Mouse (Mus musculus) 3T3-L1 (cell line): ENCODE results near the gene Cyp3a13.
"Not testable (repeated sequence)": the region's sequence is repeated elsewhere in the genome, so short reads cannot be mapped to it uniquely, and the experiment has no call there.

Experiments used
- DNase-seq: peaks from one replicate; pipeline ENCODE4 v3.0.0-alpha.2; 2015; ENCODE audit warnings: low read depth, low spot score

Cyp3a13 gene

DNA sequence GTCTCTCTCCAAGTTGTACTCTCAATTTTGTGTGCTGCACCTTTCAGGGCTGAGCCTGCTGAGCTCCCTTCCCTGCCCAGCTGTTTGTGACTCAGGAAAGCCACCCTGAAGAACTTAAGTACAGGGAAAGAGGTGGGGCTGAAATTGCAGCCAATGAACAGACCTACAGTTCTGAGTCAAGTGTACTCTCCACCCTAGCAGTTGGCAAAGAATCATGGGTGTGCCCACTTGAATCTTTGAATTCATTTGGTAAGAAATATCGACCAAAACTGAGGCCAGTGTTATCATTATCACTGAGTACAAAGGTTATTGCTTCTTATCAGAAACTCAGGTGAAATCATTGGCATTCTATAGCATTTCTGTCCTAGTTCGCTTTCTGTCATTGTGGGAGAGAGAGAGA is at the start of gene Cyp3a13:
TSS of gene Cyp3a13 (minus strand) at position 88 of the 400 bp plus-strand sequence.
- DNase-seq, result peak; percentile 81

DNA sequence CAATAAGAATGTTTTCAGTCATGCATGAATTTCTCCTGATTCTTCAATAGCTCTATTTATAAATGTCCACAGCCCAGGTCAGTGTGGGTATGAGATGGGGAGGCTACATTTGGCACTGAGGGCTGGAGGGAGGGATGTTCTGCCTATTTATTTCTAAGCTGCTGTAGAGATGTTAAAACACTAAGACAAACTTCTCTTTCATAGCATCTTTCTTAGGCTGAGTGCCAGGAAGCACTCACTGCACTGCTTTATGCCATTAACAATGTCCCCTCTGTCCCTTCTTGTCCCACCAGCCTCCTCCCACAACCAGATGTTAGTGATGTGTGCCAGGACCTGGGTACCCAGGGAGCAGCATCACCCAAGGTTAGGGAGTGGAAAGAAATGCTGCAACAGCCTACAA is 45.1 kb upstream of the Cyp3a13 start:
- no peak for DNase-seq

DNA sequence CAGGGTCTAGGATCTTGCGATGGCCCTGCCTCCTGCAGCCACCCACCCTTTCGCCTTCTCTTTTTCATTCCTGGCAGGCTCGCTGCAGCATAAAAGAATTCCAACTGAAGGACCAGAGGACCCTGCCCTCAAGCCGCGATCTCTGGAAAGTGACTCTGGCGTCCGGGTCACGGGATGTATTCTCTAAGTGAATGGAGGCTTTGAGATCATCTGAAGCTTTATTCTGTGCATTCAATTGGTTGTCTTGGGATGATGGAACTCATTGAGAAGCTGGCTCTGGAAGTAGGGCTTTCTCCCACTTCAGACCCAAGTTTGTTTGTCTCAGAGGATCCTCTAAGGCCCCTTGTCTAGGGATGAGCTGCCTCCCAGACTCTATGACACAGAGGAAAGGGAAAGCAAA is 41.5 kb upstream of the Cyp3a13 start, which contains the start of gene Gjc3:
TSS of gene Gjc3 (minus strand) at position 154 of the 400 bp plus-strand sequence.
- no peak for DNase-seq

DNA sequence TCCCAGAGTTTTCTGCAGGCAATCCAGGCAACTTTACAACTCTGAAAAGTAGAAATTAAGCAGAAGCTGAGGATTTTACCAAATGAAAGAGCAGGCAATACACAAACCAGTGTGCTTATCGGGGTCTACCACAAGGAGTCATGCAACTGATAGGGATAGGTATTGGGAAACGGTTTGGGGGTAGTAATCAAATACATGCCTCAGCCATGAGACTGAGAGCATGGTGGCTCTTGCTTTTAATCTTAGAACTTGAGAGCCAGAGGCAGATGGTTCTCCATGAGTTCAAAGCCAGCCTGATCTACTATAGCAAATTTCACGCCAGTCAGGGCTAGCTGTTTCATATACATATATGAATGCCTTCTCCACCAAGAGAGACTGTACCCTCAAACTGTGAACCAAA is 35.0 kb upstream of the Cyp3a13 start:
- no peak for DNase-seq

DNA sequence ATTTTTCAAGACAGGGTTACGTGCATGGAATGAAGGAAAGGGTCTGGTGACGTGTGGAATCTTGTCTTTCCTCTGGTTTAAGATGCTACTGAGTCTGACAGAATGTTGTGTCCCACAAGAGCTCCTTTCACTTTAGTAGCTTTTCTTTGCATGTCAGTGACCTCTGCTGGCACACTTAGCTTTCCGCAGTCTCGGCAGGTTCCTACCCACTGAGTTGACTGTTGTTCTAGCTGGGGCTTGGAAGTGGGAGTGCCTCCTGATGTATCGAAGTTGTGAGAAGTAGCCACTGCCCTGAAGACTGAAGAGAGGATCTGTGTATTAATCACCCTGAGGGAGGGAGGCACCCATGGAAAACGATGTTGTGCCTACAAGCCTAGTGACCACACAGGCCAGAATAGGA is 29.8 kb upstream of the Cyp3a13 start:
- DNase-seq, result peak; percentile 61

DNA sequence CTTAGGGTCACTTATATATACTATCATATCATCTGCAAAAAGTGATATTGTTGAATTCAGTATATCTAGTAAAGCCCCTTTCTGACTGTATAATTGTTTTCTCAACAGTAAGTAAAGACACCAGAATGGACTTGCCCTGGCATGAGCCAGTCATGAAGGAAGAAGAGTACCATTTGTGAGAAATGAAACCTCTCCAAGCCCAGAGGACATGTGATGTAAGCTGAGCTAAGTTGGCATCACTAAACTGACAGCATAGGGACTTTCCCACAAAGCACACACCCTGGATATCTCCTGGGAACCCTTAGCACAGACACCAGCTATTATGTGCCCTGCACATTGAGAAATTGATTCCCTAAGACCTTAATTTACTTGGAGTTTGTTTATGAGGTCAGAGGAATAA is 25.9 kb upstream of the Cyp3a13 start:
- DNase-seq, result peak; percentile 27

DNA sequence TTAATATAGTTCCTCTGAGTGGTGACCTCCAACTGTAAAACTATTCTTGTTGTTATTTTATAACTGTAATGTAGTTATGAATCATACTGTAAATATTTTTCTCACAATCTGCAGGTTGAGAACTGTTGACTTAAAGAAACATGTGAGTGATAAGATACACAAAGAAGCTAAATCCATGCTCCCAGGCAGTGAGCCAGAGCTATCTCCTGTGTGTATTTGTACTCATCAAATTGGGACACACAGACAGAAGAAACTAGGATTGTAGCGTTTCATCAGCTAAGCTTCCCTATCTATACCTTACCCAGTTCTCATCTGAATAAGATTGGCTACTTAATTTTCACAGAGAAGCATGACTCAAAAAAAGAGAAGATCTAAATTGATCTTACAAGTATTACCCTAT is 21.7 kb upstream of the Cyp3a13 start:
- peak; percentile 45 for DNase-seq

DNA sequence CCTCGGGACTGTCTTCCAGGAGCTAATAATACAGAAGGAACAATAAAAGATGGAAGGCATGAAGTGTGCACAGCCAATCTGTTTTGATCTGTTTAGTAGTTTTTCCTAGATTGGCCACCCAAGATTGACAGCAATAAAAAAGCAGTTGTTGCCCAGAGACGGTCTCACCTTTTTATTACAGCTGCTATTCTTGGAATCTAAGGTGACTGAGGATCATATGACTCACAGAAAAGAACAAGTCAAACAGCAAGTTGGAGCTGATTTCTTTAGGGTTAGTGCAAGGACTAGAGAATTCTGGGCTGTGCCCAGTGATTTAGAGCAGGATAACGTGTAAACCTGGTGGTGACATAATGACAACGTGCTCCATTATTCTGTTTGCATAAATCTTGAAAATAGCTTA is 19.5 kb upstream of the Cyp3a13 start:
- DNase-seq, result no peak

DNA sequence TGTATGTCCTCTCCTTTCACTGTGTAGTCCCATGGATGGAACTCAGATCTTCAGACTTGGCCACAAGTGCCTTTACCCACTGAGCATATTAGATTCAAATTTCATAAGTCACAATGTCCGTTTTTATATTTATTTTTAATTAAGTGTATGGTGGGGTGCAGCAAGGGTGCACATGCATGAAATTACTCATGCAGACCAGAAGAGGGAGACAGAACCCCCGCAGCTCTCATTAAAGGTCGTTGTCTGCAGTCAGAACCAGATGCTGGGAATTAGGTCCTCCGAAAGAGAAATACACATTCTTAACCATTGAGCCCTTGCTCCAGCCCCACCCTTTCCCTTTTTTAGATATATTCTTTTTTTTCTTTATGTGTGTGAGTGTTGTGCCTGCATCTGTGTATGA is 15.8 kb upstream of the Cyp3a13 start:
- no peak for DNase-seq

DNA sequence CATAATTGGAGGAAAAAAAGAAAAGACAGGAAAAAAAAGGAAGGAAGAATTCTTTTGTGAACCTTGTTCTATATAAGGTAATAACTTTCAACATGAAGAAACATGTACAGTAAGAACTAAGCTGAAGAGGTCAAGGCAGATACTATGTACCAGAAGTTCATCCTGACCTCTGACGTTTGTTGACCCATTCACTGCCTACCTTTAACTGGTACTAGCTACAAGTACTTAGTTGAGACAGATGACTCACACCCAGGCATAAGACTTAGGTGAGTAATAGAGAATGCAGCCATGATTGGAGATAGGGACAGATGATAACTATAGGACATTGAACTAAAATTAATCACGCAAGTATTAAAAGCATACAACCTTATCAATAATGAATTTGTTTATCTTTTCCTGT is 15.1 kb upstream of the Cyp3a13 start:
- DNase-seq, result no peak

DNA sequence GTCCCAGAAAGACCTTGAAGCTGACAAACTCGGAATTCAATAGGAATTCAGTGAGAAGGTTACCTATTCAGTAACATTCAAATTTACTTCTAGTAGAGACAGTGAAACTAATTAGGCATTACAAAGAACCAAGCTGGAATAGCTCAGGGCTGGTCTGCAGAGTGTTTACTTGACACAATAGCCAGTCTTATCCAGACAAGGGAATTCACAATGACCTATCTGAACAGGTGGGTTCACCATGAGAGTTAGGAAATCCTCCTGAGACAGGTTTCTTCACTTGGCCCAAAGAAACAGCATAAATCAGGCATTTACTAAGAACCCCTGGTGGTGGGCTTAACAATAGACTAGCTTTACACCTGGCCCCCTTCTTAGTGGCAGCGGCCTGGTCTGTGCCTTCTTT is 12.5 kb upstream of the Cyp3a13 start:
- not testable (repeated sequence) for DNase-seq

DNA sequence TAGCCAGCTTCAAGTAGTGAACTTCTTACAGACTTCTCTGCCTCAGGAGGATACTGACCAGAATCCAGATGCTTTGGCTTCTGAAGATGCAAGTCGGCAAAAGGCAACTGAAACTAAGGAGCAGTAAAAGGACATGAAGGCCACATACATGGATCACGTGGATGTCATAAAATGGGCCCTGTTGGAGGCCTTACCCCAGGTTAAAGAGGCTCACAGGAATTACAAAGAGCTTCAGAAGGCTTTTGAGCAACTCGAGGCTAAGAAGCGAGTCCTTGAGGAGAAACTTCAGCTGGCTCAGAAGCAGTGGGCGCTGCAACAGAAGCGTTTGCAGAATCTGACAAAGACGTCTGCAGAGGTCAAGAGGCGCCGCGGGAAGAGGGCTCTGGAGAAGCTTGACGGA is 7.0 kb upstream of the Cyp3a13 start:
- DNase-seq, result no peak

DNA sequence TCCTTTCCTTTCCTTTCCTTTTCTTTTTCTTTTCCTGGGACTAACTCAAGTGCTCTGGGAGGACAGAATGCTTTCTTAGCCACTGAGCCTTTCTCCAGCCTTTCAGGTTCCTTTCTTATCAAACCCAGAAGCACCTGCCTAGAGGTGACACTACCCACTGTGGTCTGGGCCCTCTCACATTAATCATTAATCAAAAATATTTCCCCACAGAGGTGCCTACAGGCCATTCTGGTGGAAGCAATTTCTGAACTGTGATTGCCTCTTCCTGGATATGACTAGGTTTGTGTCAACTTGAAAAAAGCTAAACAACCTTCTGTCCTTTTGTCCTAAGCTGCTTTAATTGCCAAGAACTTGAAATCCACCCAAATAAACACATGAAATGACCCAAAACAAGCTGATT is 752 bp upstream of the Cyp3a13 start:
- DNase-seq, result no peak

DNA sequence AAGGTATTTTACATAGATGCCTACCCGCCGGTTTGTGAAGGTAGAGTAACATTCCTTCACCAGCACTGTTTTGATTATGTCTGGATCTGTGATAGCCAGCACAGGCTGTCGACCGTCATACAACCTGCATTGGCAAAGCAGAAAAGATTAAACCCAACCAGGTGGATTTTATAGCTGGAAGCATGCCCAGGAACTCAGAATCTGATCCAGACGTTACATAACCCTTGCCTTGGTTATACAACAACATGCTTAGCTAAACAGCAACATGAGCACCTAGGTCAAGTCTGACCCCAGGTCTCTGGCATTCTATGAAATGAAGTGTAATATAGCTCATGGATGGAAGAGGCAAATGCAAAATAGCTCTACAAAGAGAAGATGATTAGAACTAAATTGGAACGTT is 5.9 kb downstream of the Cyp3a13 start:
- DNase-seq, result no peak

DNA sequence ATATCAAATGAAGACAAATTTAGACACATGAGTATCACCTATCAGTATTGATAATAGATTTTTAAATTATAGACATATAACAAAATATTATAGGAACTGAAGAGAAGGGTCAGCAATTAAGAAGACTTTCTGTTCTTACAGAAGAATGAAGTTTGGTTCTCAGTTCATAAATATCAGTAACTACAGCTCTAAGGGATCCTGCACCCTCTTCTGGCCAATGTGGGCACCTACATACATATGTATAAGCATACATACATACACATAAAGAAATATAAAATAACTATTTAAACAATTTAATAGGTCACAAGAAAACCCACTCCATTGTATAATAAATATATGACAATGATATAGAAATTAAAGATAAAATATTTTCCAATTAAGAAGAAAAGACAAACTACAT is 6.9 kb downstream of the Cyp3a13 start:
- peak; percentile 58 for DNase-seq

DNA sequence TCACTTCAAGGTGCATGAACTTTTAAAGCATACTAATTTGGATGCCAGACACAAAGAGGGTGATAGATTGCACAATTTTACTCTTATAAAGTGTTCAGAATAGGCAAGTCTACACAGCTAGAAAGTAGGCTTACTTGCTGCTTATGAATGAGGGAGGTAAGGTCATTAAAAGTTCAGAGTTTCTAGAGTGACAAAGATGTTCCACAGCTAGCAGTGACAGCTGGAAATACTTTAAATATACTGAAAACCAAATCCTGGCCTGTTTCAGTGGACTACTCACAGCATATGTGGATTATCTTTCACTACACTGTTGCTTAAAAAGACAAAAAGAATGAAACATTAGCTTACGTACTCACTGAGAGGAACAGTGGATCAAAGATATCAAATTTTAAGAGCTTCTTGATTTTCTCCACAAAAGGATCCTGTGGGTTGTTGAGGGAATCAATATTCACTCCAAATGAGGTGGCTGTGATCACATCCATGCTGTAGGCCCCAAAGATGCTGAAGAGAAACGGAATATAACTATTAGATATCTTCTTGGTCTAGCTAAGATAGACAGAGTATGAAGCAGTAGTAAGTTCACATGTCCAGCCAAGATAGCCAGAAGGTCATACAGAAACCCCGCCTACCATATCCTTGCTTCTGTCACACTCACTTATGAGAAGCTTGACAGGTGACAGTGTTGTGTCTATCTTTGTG is 11.7 kb downstream of the Cyp3a13 start:
- DNase-seq, result no peak

DNA sequence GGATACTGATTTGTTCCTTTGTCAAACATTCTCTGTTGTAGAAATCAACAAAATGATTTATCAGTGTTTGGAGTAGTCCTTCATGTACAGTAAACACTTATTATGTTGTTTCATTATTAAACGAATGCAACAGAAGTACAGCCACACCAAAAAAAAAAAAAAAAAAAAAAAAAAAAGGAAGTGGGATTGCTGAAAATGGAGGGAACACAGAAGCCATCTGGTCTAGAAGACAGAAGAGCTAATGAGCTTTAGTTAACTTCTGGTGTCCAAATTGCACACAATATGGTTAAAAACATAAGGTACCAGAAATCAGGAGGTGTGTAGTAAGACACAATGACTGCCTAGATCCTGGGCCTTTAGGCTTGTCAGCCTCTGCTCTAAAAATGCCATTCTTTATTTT is 23.6 kb downstream of the Cyp3a13 start:
- DNase-seq, result no peak

DNA sequence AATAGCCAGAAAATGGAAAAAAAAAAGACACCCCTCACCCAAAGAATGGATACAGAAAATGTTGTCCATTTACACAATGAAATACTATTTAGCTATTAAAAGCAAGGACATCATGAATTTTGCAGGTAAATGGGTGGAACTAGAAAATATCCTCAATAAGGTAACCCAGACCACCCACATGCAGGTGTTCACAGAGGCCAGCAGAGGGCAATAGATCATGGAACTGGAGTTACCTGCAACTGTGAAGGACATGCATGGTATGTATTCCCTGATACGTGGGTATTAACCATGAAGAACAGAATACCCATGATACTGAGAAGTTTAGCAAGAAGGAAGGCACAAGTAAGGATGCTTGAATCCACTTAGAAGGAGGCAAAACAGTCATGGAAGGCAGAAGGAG is 28.5 kb downstream of the Cyp3a13 start:
- peak; percentile 47 for DNase-seq

DNA sequence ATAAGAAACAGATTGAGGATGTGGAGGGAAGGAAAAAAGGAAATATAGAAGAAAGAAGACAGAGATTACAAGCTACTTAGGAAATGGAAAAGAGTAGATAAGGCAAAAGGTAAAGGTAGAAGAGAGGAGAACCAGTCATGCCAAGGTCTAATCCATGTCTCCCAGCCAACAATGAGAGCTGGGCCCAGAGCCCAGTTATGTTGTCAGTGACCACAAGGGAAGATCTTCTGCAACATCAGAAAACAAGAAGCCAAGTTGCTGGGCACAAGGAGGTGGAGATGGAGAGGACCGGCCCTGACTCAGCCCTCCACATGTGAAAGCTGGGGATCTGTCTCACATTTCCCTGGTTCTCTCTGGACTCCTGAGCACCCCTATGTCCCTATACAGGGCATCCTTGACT is 33.8 kb downstream of the Cyp3a13 start:
- peak; percentile 78 for DNase-seq

DNA sequence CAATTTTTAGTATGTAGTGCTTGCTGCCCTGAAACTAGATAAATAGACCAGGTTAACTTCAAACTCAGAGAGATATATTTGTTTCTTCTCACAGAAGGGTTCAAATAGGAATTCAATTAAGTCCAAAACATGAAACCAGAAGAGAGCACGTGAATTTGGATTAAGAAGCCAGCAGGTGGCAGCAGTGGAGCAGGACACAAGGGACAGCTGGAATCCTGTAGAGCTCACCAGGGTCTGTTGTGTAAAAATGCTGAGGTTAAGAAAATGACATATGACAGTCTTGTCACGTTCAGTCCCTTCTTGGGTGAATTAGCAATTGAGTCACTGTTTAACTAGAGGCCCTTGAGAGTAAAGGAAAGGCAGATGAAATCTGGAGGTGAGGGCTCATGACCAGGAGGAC is 35.5 kb downstream of the Cyp3a13 start:
- DNase-seq, result peak; percentile 91

DNA sequence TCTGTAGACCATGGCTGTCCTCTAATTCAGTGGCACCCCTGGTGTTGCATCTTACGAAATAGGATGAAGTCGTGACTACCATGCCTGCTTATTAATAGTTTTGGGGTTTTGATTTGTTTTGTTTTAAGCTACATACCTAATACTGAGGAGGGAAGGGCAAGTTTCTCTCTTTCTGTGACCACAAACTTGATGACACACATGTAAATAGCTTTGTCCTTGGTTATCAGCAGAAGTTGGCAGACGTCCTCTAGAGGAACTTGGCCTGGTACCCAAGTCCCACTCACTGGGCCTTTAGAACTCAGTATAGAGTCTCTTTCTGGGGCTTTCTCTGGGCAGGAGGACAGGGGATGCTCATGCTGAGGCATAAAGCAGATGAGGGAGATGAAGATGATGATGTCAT is 38.1 kb downstream of the Cyp3a13 start:
- DNase-seq, result peak; percentile 67

DNA sequence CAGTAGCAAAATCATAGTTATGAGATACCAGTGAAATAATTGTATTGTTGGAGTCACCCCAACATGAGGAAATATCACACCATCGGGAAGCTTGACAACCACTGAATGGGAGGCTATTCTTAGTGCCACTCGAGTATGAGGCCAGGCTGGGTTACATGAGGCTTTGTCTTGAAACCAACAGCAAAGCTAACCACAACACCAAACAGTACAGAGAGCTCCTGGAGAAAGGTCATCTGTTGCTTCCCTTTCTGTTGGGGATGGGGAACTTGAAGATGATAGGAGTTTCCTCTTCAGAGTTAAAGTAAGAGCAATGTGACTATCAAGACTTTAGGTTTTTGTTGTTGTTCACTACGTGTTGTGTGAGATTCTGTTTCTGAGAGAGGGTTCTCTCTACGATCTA is 38.5 kb downstream of the Cyp3a13 start:
- peak; percentile 29 for DNase-seq

DNA sequence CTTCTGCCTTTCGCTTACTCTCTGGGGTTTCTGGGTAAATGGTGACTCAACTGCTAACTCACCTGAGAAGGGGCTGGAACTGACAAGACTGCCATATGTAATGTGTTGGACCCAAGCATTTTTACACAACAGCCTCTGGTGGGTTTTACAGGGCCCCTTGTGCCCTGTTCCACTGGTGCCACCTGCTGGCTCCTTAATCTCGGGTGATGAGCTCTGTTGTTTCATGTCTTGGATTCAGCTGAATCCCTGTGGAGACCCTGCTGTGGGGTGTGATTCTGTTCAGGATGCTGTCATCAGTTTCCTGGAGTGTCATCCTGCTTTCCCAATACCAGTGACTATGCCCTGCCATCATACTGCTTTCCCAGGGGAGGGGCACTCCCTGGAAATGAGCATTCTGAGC is 43.6 kb downstream of the Cyp3a13 start:
- DNase-seq, result peak; percentile 56

DNA sequence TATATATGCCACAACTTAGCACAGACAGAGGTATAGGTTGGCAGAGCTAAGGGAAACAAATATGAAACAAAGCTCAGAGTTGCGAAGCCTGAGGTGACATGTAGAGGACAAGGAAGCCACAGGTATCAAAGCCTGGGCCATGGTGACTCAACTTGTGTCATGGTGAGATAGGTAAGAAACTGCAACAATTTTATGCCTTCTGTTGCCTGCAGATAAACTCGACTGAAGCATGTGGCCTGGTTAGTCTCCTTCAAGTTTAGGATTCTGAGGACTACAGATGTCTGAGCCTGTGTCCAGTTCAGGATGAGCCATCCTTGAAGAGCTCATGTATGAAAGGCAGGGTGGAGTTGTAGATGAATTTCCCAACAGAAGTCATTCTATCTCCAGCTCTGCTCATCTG is 46.4 kb downstream of the Cyp3a13 start:
- no peak for DNase-seq
